Mouse (Mus musculus) brain, embryonic 14.5 days (tissue): ENCODE results near the gene Sept5.

Experiments
- CTCF ChIP-seq: fragments of 200-500 bp; IDR thresholded peaks from 2 replicates; pipeline ENCODE4 v1.5.1; 2012; ENCODE audit warnings: inconsistent platforms, mild to moderate bottlenecking, moderate library complexity, borderline replicate concordance; ENCODE audit not compliant: insufficient read depth, insufficient read length; ENCODE audit errors: extremely low read depth
- POLR2A ChIP-seq: fragments of 200-500 bp; IDR thresholded peaks from 2 replicates; pipeline ENCODE4 v1.6.1; 2012; ENCODE audit warnings: mild to moderate bottlenecking, inconsistent platforms, borderline replicate concordance; ENCODE audit not compliant: poor library complexity, insufficient read depth, insufficient read length, severe bottlenecking; ENCODE audit errors: extremely low read depth

DNA sequence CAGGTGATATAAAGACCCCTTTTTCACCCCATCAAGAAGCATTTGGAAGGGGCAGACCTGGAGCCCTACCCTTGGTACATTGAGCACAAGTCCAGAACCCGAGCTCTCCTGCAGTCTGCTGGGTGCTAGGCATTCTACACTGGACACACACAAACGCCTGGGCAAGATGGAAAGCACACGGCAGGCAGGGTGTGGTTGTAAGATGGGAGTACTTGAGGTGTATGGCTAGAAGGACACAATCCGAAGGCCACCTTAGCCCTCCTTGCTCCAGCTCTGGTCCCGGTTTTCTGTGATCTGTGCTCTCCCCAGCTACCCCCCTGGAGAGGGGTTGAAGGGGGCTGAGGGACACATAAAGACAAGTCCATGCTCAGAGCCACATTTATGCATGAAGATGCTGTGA is 537 bp upstream of the Sept5 start:
- no peak for TF ChIP-seq CTCF
- TF ChIP-seq POLR2A, result no peak
